Mouse (Mus musculus): ENCODE data around the gene Ctss. TPM values are rescaled to one million over a fixed set of nuclear protein-coding genes. Genes with fewer than 3 reads are reported as not detected.

Ctss gene
- total and polyA plus RNA-seq, 3 experiments: not detected

DNA sequence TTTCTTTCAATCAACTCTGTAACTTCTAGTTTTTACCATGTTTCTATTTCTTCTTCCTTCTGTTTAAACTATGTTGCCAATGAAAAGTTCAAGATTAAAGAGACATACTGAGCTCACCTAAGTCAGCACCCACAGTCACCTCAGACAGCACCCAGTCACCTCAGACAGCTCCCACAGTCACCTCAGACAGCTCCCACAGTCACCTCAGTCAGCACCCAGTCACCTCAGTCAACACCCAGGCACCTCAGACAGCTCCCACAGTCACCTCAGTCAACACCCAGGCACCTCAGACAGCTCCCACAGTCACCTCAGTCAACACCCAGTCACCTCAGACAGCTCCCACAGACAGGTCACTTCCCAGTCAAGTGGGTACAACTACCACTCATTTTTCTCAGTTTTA is 15.6 kb downstream of the Ctss start:
- no peaks in the 10 kb centered on the region for H3K4me1 ChIP-seq (ENCODE audit: control insufficient read depth in 1 of 2, insufficient read depth in 2 of 2, low read length in 2 of 2)
- TF ChIP-seq TBP (IDR thresholded peaks at IDR 0.05; ENCODE audit: low read depth, low read length) (no peak), TAL1 (IDR thresholded peaks at IDR 0.05; ENCODE audit: low read length) (no peak), KAT2A (conservative IDR thresholded peaks at IDR 0.05; ENCODE audit: low read depth, low read length) (no peak), MXI1 (IDR thresholded peaks at IDR 0.05; ENCODE audit: low read depth, low read length) (0 out of 2 replicates have a peak, but pooled peaks have one; percentile 20), HCFC1 (IDR thresholded peaks at IDR 0.05; ENCODE audit: low read depth, low read length) (no peak), MAZ (IDR thresholded peaks at IDR 0.05; ENCODE audit: low read depth, low read length) (no peak), MEF2A (IDR thresholded peaks at IDR 0.05; ENCODE audit: extremely low read depth, insufficient replicate concordance, low read depth, low read length, poor library complexity, severe bottlenecking) (no peak), ZMIZ1 (IDR thresholded peaks at IDR 0.05; ENCODE audit: low read depth, low read length) (no peak), JUND (IDR thresholded peaks at IDR 0.05; ENCODE audit: low read depth, low read length) (no peak), USF1 (IDR thresholded peaks at IDR 0.05; ENCODE audit: low read depth, low read length) (no peak), CHD1 (IDR thresholded peaks at IDR 0.05; ENCODE audit: low read depth, low read length) (no peak), SIN3A (IDR thresholded peaks at IDR 0.05; ENCODE audit: low read length) (peak; percentile 64; the same call in 1 of the 2 replicates), MAX (IDR thresholded peaks at IDR 0.05; ENCODE audit: low read length) (no peak), MAFK (IDR thresholded peaks at IDR 0.05; ENCODE audit: borderline replicate concordance, low read depth, low read length) (no peak), TCF12 (IDR thresholded peaks at IDR 0.05; ENCODE audit: low read depth, low read length) (no peak), UBTF (IDR thresholded peaks at IDR 0.05; ENCODE audit: borderline replicate concordance, insufficient read depth, low read depth, low read length) (no peak), MYB (IDR thresholded peaks at IDR 0.05; ENCODE audit: low read depth, low read length) (no peak)
- no peak overlapping the region for H3K27ac ChIP-seq (ENCODE audit: control insufficient read depth, low read depth, low read length)
- H3K4me3 ChIP-seq (ENCODE audit: control insufficient read depth in 1 of 2, insufficient read depth in 1 of 2, low read depth in 2 of 2, low read length in 2 of 2): no peak overlapping the region
- H3K36me3 ChIP-seq (ENCODE audit: control insufficient read depth in 1 of 2, insufficient read depth in 2 of 2, low read length in 2 of 2): no peaks in the 10 kb centered on the region
- H3K27me3 ChIP-seq (ENCODE audit: control insufficient read depth in 1 of 2, insufficient read depth in 2 of 2, low read length in 2 of 2): peaks cover 24 to 26% of the 10 kb centered on the region in 2 experiments
- no peak overlapping the region for H3K9ac ChIP-seq (ENCODE audit: control insufficient read depth, low read depth, low read length, poor library complexity, severe bottlenecking)
- DNase-seq (ENCODE audit: low read depth, low spot score): no peak
- H3K79me2 ChIP-seq (ENCODE audit: control insufficient read depth, insufficient read depth, low read length, poor library complexity): no peaks in the 10 kb centered on the region
- H3K9me3 ChIP-seq (replicated peaks; ENCODE audit: insufficient read depth, low read length): no peaks in the 10 kb centered on the region

DNA sequence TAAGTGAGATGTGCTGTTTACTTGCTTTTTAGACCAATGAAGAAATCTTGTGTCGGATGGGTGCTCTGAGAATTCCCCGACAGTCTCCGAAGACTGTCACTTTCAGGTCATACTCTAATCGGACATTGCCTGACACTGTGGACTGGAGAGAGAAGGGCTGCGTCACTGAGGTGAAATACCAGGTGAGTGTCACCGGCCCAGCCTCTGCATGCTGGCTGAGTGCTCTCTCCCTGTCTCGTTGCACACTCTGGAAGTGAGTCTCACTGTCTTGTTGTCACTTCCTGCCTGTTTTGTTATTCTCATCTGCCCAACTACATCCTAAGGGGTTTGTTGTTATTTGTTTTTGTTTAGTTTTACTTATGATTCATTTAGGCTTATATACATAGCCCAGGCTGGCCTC is 16.4 kb downstream of the Ctss start:
- Histone ChIP-seq H3K9ac (ENCODE audit: control insufficient read depth, low read depth, low read length, poor library complexity, severe bottlenecking) (no peak overlapping the region), H3K79me2 (ENCODE audit: control insufficient read depth, insufficient read depth, low read length, poor library complexity) (no peaks in the 10 kb centered on the region), H3K4me1 (ENCODE audit: control insufficient read depth in 1 of 2, insufficient read depth in 2 of 2, low read length in 2 of 2) (no peaks in the 10 kb centered on the region), H3K27me3 (ENCODE audit: control insufficient read depth in 1 of 2, insufficient read depth in 2 of 2, low read length in 2 of 2) (peaks cover 22 to 24% of the 10 kb centered on the region in 2 experiments), H3K27ac (ENCODE audit: control insufficient read depth, low read depth, low read length) (no peak overlapping the region), H3K36me3 (ENCODE audit: control insufficient read depth in 1 of 2, insufficient read depth in 2 of 2, low read length in 2 of 2) (no peaks in the 10 kb centered on the region), H3K9me3 (replicated peaks; ENCODE audit: insufficient read depth, low read length) (no peaks in the 10 kb centered on the region), H3K4me3 (ENCODE audit: control insufficient read depth in 1 of 2, insufficient read depth in 1 of 2, low read depth in 2 of 2, low read length in 2 of 2) (no peak overlapping the region)
- no peak for DNase-seq (ENCODE audit: low read depth, low spot score)
- TF ChIP-seq TCF12 (IDR thresholded peaks at IDR 0.05; ENCODE audit: low read depth, low read length) (no peak), MYB (IDR thresholded peaks at IDR 0.05; ENCODE audit: low read depth, low read length) (no peak), POLR2A (IDR thresholded peaks at IDR 0.05; ENCODE audit: control insufficient read depth in 1 of 2, insufficient read depth in 1 of 2, low read depth in 1 of 2, low read length in 2 of 2, poor library complexity in 1 of 2) (no peak), E2F4 (IDR thresholded peaks at IDR 0.05; ENCODE audit: borderline replicate concordance, low read depth, low read length) (no peak), USF2 (IDR thresholded peaks at IDR 0.05; ENCODE audit: borderline replicate concordance in 1 of 2, insufficient read depth in 1 of 2, low read depth in 1 of 2, low read length in 2 of 2) (no peak), MXI1 (IDR thresholded peaks at IDR 0.05; ENCODE audit: low read depth, low read length) (no peak), MYC (IDR thresholded peaks at IDR 0.05; ENCODE audit: low read depth, low read length) (no peak), CHD1 (IDR thresholded peaks at IDR 0.05; ENCODE audit: low read depth, low read length) (no peak), JUND (IDR thresholded peaks at IDR 0.05; ENCODE audit: low read depth, low read length) (no peak), GABPA (IDR thresholded peaks at IDR 0.05; ENCODE audit: low read depth, low read length) (no peak)
